Mouse (Mus musculus): ENCODE results near the gene Rrm1. TPM values are rescaled to one million over a fixed set of nuclear protein-coding genes. Genes with fewer than 3 reads are reported as not detected.
"Not testable (repeated sequence)": the region's sequence is repeated elsewhere in the genome, so short reads cannot be mapped to it uniquely, and the experiment has no call there.

Rrm1 gene
- total RNA-seq, 2 experiments from 2014 or later: 10.2 to 10.8 TPM

GRCm38 (mm10) chr7:102476601-102477000 lies 35.1 kb downstream of the Rrm1 start:
- no peak for DNase-seq (ENCODE audit: extremely low spot score in 1 of 2, low spot score in 1 of 2)

DNA sequence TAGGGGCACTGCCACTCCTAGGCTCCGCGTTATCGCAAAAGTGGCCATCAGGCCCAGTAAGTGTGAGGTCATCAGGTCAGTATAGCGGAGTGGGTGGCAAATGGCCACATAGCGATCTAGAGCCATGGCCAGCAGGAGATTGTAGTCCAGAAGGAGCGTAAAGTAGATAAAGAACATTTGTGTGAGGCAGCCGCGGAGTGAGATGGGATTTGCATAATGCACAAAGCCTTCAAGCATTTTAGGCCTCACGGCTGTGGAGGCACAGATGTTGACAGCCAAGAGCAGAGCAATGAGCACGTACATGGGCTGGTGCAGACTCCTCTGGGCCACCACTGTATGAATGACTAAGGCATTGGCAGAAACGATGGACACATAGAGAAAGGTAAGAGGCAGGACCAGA lies 35.9 kb downstream of the Rrm1 start:
- DNase-seq (ENCODE audit: extremely low spot score in 1 of 2, low spot score in 1 of 2): no peak

DNA sequence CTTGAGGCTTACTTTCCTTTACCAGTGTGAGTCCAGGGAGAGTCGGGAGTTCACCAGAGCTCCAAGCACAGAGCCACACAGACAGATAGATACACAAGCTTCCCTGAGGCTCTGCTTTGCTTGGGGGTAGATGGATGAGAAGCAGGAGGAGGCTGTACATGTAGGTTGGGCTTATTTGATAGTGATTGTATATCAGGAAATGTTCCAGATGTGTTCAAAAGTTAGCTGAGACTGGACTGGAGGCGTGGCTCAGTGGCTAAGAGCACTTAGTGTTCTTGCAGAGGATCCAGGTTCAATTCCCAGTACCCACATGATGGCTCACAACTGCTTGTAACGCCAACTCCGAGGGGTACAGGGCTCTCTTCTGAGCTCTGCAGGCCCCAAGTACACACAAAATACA lies 36.9 kb downstream of the Rrm1 start:
- DNase-seq (ENCODE audit: extremely low spot score in 1 of 2, low spot score in 1 of 2): no peak

- no peak for DNase-seq (ENCODE audit: extremely low spot score in 1 of 2, low spot score in 1 of 2)
These were observed 37.4 kb downstream of the Rrm1 start for GRCm38 (mm10) chr7:102478926-102479325.

GRCm38 (mm10) chr7:102479368-102480078 lies 38.0 kb downstream of the Rrm1 start:
- DNase-seq (ENCODE audit: extremely low spot score in 1 of 2, low spot score in 1 of 2): no peak

DNA sequence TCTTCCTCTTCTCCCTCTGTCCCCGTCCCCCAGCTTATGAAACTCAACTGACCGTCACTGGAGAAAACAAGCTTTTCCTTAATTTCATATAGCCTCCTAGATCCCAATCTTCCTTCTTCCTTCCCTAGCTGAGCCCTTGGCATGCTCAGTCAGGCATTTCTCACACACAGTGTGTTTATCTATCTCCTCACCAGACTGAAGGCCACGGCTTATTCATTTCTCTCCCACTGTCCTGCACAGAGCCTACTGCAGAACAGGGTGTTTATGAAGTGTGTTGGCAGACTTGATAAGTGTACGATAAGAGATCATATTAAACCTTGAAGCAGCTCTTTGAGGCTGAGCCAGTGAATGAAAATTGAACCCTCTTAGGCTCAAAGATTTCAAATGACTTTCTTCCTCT lies 39.3 kb downstream of the Rrm1 start:
- DNase-seq (ENCODE audit: extremely low spot score in 1 of 2, low spot score in 1 of 2): no peak

DNA sequence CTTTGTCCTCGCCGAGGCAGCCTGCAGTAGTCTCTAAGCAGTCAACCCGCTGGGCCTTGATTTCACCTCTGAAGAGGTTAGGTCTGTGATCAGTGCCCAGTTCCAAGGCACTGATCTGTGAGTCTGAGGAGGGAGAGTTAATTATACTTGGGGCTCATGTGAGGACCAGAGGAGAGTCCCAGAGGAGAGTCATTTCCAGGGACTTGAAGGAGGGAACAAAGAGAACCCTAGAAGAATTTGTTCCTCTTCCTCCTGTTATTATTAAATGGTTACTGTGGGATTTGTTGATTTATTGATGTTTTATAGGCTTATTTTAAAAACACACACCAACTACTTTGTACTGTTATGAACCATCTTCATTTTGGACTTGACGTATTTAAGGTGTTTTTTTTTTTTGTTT lies 40.1 kb downstream of the Rrm1 start, which contains the start of gene Olfr543:
Gene Olfr543, minus strand, starts transcription at position 101 of the 400 bp plus-strand sequence.
- no peak for DNase-seq (ENCODE audit: extremely low spot score in 1 of 2, low spot score in 1 of 2)

- no peak for DNase-seq (ENCODE audit: extremely low spot score in 1 of 2, low spot score in 1 of 2)
These were observed 42.2 kb downstream of the Rrm1 start for GRCm38 (mm10) chr7:102483665-102484064.

GRCm38 (mm10) chr7:102484766-102485165 lies 43.3 kb downstream of the Rrm1 start:
- not testable (repeated sequence) for DNase-seq (ENCODE audit: extremely low spot score in 1 of 2, low spot score in 1 of 2)

- DNase-seq (ENCODE audit: extremely low spot score in 1 of 2, low spot score in 1 of 2): no peak
These were observed 44.6 kb downstream of the Rrm1 start for GRCm38 (mm10) chr7:102486105-102486504.

- no peak for DNase-seq (ENCODE audit: extremely low spot score in 1 of 2, low spot score in 1 of 2)
These were observed 46.7 kb downstream of the Rrm1 start, which contains the start of gene Olfr544 for GRCm38 (mm10) chr7:102488161-102488560. TSS of gene Olfr544 (minus strand) at chr7:102488313.

DNA sequence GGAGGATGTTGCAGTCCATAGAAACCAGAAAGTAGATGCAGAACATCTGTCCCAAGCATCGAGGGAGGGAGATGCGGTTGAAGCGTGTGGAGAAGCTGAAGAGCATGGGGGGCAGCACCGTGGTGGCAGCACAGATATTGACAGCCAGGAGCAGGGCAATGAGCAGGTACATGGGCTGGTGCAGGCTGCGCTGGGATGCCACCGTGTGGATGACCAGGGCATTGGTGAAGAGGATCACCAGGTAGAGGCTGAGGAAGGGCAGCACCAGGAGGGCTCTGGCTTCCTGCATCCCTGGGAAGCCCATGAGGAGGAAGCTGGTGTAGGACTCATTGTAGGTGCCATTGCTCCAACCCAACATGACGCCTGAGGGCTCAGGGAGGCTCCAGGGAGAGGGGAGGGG lies 52.9 kb downstream of the Rrm1 start:
- not testable (repeated sequence) for DNase-seq (ENCODE audit: extremely low spot score in 1 of 2, low spot score in 1 of 2)

GRCm38 (mm10) chr7:102499473-102499872 lies 58.0 kb downstream of the Rrm1 start, which contains the start of gene Olfr545:
TSS of gene Olfr545 (minus strand) at chr7:102499573.
- no peak for DNase-seq (ENCODE audit: extremely low spot score in 1 of 2, low spot score in 1 of 2)

DNA sequence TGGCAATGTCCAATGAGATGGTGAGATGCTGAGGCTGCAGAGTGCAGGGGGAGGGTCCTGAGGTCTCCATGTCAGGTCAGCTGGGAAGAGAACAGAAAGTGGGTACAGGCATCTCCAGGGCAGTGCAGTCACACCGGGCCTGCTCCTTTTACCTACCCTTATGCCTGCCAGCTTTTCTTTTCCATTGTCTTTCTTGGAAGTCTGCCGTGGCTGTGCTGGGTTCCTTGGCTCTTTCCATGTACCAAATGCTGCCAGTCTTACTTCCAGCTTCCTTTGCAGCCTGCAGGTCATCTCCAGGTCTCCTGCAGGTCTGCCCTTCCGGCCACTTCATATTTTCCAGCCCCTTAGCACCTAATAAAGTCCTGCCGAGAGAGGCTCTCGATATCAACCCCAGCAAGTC lies 60.5 kb downstream of the Rrm1 start:
- no peak for DNase-seq (ENCODE audit: extremely low spot score in 1 of 2, low spot score in 1 of 2)

DNA sequence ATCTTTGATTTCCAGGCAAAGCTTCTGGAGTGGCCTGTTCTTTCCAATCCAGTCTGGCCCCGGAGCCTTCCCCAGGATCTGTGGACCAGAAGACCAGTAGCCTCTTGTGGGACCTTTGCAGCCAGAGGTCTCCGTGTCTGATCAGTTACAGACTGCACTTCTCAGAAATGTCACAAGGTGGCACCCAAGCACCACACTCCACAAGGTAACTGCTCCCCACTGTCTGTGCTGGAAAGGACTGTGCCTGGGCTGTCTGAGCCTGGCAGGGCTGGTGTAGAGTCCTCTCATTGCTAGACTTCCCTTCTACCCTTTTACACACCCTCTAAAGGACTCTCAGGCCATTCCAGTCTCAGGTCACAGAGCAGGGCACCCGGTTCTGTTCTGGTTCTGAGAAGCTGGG lies 65.4 kb downstream of the Rrm1 start:
- DNase-seq (ENCODE audit: extremely low spot score in 1 of 2, low spot score in 1 of 2): peak; percentile 59 to 83

DNA sequence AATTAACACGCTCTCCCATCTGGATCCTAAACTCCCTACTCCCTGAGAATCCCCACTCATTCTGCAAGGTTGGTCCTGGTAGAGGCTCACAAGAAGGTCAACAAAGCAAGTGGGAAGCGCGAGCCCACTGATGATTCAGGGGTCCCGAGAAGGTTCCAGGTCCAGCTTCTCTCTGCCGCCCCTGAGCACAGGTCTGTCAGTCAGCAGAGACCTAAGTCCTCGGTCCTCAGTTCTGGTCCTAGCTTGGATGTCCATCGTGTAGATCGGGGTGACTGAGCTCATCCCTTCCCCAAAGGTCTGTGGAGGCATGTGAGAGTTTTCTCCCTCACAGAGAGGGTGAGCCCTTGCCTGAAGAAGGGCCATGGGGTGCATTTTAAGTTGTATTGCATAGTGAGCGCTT lies 66.6 kb downstream of the Rrm1 start:
- DNase-seq (ENCODE audit: extremely low spot score in 1 of 2, low spot score in 1 of 2): no peak

DNA sequence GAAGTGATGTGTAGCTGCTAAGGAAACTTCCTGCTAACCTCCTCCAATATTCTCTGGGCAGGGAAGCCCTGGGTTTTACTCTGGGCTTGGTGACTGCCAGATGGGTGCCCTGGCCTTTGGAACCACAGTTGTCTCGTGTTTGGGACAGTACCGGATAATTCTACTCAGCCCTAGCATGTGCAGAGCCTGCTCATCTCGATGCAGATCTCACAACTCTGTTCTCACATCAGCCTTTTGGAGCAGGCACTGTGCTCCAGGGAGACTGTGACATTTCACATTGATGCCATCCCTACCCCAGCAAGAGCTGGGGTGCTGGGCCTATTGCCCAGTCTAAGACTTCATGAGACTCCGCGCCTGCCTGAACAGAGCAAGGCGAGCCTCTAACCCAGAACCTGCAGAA lies 67.2 kb downstream of the Rrm1 start:
- no peak for DNase-seq (ENCODE audit: extremely low spot score in 1 of 2, low spot score in 1 of 2)

- DNase-seq (ENCODE audit: extremely low spot score in 1 of 2, low spot score in 1 of 2): no peak
These were observed 68.2 kb downstream of the Rrm1 start for GRCm38 (mm10) chr7:102509726-102510125.

- DNase-seq (ENCODE audit: extremely low spot score in 1 of 2, low spot score in 1 of 2): no peak
These were observed 70.4 kb downstream of the Rrm1 start for GRCm38 (mm10) chr7:102511927-102512326.

DNA sequence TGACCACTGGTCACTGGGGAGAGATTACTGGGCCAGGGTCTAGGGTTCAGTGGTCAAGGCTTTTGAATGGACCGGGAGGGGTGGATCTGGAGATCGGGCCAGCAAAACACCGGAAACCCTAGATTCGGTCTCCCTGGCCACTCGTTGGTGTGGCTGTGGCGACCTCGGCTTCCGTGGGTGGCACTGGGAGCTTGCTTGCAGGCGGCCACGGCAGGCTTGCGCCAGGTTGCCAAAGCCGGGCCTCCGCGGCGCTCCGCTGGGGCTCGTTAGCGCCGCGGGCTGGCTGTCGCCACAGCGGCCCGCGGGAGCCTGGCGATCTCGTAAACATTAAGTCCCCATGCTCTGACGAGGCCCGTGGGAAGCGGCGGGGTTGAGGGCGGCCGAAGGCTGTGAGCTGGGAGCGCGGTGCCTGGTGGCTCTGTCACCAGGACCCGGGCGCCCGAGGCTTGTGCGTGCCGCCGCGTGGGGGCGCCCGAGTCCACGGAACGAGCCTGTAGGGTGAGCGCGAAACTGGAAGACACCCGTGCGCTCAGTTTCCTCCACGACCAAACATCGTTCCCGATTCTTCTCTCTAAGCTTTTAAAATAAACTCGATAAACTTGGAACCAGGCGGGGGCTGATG lies 71.4 kb downstream of the Rrm1 start:
- DNase-seq (ENCODE audit: extremely low spot score in 1 of 2, low spot score in 1 of 2): peak; percentile 91 to 98

GRCm38 (mm10) chr7:102514144-102514543 lies 72.6 kb downstream of the Rrm1 start:
- no peak for DNase-seq (ENCODE audit: extremely low spot score in 1 of 2, low spot score in 1 of 2)

All from layer of hippocampus, postnatal 25 days (tissue).